Mouse (Mus musculus) cerebellum, adult 2 months (tissue): ENCODE results near the gene Chrm3.

Experiments
- CTCF ChIP-seq: fragments of 200-500 bp; IDR thresholded peaks from 2 replicates; pipeline ENCODE4 v1.5.1; 2011; ENCODE audit warnings: low read depth, mild to moderate bottlenecking, control low read depth, low read length, moderate library complexity, borderline replicate concordance; ENCODE audit not compliant: insufficient read depth
- POLR2A ChIP-seq: fragments of 200-500 bp; IDR thresholded peaks from 2 replicates; pipeline ENCODE4 v1.6.1; 2011; ENCODE audit warnings: low read length, control low read depth, borderline replicate concordance; ENCODE audit not compliant: insufficient read depth

GRCm38 (mm10) chr13:10029944-10030343 is 330.7 kb downstream of the Chrm3 start:
- TF ChIP-seq POLR2A (no peak), CTCF (no peak)
